Mouse (Mus musculus) cerebellum, postnatal 4 days (tissue): Measurements from ENCODE around the gene Tnf.

Experiments
- DNase-seq, 2 experiments: peaks; one replicate each; pipeline ENCODE4 v3.0.0; 2022; ENCODE audit warnings: low spot score in 2 of 2, mixed read lengths in 1 of 2

Gene Tnf

DNA sequence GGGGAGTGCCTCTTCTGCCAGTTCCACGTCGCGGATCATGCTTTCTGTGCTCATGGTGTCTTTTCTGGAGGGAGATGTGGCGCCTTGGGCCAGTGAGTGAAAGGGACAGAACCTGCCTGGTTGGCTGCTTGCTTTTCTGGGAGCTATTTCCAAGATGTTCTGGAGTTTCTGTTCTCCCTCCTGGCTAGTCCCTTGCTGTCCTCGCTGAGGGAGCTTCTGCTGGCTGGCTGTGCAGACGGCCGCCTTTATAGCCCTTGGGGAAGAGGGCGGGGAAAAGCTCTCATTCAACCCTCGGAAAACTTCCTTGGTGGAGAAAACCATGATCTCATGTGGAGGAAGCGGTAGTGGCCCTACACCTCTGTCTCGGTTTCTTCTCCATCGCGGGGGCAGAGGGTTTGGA lies at the start of gene Tnf:
Gene Tnf, minus strand, starts transcription at position 221 of the 400 bp plus-strand sequence.
- no peak for DNase-seq

DNA sequence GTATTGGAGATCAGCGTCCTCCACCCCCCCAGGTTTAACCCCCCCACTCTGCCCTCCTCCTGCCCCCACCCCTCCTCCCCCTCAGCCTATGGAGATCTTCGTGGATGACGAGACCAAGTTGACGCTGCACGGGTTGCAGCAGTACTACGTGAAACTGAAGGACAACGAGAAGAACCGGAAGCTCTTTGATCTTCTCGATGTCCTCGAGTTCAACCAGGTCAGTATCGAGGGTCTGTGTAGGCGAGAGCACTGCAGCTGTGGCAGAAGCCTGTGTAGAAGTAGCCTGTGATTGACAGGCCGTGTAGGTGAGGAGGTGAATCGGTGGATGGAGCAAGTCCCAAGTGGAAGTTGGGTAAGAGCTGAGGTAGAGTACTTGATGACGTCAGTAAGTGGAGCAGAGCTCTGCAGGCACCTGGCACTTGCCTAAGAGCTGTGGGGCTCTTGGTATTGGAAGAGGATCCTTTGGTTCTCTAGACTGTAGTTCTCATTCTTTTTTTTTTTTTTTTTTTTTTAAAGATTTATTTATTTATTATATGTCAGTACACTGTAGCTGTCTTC lies 49.4 kb upstream of the Tnf start:
- DNase-seq = no peak

DNA sequence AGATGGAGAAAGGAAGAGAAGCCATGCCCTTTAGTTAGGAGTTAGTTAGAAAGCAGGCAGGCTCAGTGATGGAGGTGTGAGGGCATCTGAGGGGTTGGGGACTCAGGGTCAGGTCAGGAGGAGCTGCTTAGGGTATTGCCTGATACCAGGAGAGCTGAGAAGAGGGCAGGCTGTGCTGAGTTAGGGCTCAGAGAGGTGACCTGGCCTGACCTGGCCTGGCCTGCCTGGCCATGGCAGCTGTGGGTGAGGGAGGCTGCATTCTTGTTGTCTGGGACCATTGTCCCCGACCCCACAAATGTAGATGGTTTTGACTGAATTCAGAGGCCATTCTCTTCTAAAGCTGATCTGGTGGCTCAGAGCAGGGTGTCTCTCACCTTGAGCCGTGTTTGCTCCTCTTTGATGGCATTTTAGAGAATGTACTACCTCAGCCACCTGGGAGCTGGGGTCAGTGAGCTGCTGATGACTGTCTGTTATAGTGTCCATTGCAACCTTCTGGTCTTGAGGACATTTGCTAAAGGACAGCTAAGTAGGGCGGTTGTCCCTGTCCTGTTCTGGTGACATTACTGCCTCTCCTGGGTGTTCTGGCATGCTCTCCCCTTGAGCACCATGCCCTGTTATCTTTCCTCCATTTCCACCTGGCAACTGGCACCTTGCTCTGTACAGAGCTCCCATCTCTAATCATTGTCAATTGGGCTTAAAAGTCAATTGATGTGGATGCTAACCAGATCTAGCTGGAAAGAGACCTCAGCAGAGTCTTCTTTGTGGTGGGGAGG lies 48.7 kb upstream of the Tnf start:
- no peak for DNase-seq

- no peak for DNase-seq
Observed at GRCm38 (mm10) chr17:35249451-35250197, 47.8 kb upstream of the Tnf start.

DNA sequence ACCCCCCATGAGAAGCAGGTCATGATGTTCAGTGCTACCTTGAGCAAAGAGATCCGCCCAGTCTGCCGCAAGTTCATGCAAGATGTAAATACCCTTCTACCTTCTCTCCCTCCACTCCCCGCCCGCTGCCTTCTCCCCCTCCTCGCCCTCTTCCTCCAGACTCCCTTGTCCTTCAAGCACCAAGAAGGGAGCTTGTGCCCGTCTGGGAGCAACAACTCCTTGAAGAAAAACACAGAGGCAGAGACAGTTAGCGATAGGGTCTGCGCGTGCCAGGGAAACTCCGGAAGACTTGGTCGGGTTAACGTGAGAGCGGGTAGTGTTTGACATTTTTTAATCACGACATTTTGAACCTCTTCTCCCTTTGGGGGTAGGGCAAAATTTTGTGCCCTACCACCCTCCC lies 47.2 kb upstream of the Tnf start:
- no peak for DNase-seq

DNA sequence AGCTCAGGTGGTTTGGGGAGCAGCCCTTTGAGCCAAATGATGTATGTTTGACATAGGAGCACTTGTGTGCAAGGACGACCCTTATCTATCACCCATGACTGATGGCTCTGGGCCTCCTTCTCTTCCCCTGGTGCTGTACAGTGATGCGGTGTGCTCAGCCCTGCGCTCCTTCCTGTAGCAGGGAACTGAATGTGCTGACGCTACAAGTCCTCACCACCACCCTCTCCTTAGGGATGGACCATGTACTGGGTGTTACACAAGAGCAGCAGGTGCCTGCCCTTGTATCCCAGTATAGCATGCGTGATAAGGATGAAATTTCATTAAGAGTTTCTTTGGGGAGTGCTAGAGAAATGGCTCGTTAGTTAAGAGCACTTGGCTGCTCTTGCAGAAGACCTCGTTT lies 45.3 kb upstream of the Tnf start:
- no peak for DNase-seq

- no peak for DNase-seq
Observed at GRCm38 (mm10) chr17:35245731-35246623, 44.2 kb upstream of the Tnf start.

DNA sequence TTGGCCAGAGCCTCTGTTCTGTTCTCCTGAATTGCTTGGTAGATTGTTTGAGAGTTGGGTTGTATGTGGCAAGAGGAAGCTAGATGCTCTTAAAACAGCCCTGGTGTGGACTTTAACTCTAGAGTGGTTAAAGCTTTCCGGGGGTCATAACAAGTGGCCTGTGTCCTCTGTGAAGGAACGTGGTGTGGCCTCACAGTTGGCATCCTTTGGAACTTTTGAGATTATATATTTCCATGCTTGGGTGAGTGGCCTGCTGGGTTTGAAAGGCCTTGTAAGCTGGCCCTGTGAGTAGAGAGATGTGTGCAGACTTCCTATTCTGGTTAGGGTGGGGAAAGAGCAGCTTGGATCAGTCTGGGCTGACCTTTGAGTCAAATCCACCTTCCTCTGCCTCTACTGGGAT lies 43.2 kb upstream of the Tnf start:
- DNase-seq = no peak

GRCm38 (mm10) chr17:35243086-35243485 lies 41.3 kb upstream of the Tnf start:
- peak in 1 of 2 experiments; percentile 72 for DNase-seq

- peak in 1 of 2 experiments; percentile 63 for DNase-seq
Observed at GRCm38 (mm10) chr17:35242015-35242941, 40.5 kb upstream of the Tnf start.

- peak; percentile 95 for DNase-seq
Observed at GRCm38 (mm10) chr17:35241305-35242014, 39.7 kb upstream of the Tnf start, which contains the start of gene Ddx39b. Gene Ddx39b (plus strand): TSS chr17:35241746.

GRCm38 (mm10) chr17:35240384-35241304 lies 38.8 kb upstream of the Tnf start:
- no peak for DNase-seq

GRCm38 (mm10) chr17:35239700-35240099 lies 37.9 kb upstream of the Tnf start:
- DNase-seq = no peak

DNA sequence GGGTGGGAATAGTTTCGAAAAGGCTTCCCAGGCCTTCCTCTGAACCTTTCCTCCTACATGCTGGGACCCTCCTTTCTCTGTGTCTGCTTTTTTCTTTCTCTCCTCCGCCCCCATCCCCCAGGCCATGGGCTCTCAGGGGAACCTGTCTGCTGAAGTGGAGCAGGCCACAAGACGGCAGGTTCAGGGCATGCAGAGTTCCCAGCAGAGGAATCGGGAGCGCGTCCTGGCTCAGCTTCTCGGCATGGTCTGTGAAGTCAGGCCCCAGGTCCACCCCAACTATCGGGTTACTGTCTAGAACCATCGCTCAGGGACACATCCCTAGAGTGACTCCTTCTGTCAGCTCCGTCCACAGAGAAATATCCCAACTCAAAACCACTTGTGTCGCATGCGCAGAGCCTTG lies 35.7 kb upstream of the Tnf start:
- DNase-seq = no peak

DNA sequence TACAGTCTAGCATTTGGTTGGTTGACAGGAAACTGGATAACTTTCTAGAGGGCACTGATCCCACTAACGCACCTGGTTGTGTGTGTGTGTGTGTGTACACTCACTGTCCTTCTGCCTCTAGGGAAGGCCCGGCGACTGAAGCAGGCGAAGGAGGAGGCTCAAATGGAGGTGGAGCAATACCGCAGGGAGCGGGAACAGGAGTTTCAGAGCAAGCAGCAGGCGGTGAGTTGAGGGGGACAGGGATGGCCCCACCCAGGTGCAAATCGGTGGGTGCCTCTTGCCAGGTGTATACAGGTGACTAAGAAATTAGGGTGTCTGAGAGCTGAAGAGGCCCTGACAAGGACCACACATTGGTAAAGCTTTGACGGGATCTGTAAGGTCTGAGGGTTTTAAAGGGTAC lies 35.2 kb upstream of the Tnf start:
- no peak for DNase-seq

DNA sequence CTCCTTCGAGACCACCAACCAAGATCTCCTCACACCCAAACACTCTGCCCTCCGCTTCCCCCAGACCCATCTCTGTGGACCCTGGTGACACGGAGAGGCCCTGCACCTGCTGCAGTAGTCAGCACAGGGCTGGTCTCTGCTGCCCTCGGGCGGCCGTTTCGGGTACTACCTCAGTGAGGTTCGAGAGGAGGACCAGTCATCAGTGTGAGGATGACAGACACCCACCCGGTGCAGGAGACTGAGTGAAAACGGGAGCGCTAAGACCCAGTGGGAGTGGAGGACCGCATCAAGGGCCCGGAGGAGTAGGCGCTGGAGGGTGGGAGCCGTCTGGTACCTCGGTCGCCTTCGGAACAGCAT lies 34.6 kb upstream of the Tnf start:
- DNase-seq = peak; percentile 100

- peak; percentile 57 to 85 for DNase-seq
Observed at GRCm38 (mm10) chr17:35235614-35236389, 34.0 kb upstream of the Tnf start, which contains the start of gene Nfkbil1. Gene Nfkbil1 (minus strand): TSS chr17:35235792.

- no peak for DNase-seq
Observed at GRCm38 (mm10) chr17:35234903-35235302, 33.1 kb upstream of the Tnf start.
